Mouse (Mus musculus): Measurements from ENCODE around the gene Gm11032. TPM values are rescaled to one million over a fixed set of nuclear protein-coding genes. Genes with fewer than 3 reads are reported as not detected.

Gm11032 gene
- polyA plus RNA-seq, 1 experiment = not detected

DNA sequence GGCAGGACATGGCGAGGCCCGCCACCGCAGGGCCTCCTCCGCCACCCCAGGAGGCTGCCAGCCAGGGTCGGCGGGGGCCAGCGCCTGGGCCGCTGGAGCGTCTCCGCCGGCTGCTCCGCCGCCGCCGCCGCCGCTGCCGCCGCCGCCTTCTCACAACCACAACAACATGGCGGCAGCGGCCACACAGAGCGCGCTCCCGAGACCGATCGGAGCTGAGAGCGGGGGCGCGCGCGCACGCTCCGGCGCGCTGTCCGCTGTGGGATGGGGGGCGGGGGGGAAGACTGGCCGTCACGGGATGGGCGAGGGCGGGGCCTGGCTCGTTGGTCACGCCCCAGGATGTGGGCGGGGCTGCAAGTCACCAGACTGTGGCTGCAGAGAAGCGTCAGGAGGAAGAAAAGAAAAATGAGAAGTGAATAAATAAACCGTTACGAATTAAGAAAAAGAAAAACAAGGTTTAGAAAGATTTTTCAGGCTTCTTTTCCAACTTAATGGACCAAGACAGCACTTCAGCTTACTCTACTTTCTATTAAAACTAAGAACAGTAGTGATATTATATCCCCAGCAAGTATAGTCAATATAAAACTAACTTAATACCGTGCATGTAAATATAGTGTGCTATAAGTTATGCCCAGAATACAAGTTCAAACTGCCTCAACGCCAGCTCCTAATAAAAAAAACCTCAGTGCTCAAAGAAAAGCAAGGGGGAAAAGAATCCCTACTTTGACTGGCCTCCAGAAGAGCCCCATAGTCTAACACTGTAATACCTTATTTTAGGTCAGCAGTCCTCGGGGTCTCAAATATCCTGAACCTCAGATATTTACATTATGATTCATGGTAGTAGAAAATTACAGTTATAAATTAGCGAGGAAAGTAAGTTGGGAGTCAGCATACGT is 25.0 kb upstream of the Gm11032 start, which contains the start of gene Mtmr3:
Mtmr3 (minus strand) TSS at position 256 of the 893 bp plus-strand sequence.
- TF ChIP-seq POLR2A (IDR thresholded peaks at IDR 0.05; ENCODE audit: borderline replicate concordance, insufficient read depth, low read length) (peak; percentile 34; the same call in 1 of the 2 replicates), CTCF (IDR thresholded peaks at IDR 0.05; ENCODE audit: borderline replicate concordance, insufficient read depth, low read depth, low read length) (no peak)
- Histone ChIP-seq H3K4me3 (replicated peaks; ENCODE audit: insufficient read depth, low read depth, low read length) (peak within 1 kb of the TSS; percentile 70), H3K27me3 (ENCODE audit: control insufficient read depth, insufficient read depth, low read length) (no peaks in the 10 kb centered on the region), H3K27ac (ENCODE audit: insufficient read depth, low read length) (peak within 1 kb of the TSS; percentile 85), H3K4me1 (ENCODE audit: control insufficient read depth, insufficient read depth, low read length) (peaks cover 2% of the 10 kb centered on the region; the same call in 1 of the 2 replicates)
- DNase-seq = peak; percentile 92 to 93
- 6% methylated on average over 48 of the region's 53 CpGs for WGBS

DNA sequence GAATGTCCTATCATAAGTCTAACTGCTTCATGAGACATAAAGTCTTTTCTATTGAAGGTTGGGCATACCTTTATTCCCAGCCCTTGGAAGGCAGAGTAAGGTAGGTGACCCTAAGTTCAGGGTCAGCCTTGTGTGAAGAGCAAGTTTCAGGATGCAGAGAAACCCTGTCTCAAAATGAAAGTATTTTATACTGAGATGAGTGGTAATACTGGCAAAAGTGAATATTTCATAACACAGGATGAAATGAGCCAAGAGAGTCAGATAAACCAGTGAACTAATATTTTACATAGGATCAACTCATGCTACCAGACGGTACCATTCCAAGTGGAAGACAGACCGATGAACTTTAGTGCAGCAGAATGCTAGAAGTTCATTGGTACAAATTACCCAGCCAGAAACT is 21.5 kb upstream of the Gm11032 start:
- Histone ChIP-seq H3K27me3 (ENCODE audit: control insufficient read depth, insufficient read depth, low read length) (no peaks in the 10 kb centered on the region), H3K4me1 (ENCODE audit: control insufficient read depth, insufficient read depth, low read length) (no peaks in the 10 kb centered on the region), H3K27ac (ENCODE audit: insufficient read depth, low read length) (no peak overlapping the region), H3K4me3 (replicated peaks; ENCODE audit: insufficient read depth, low read depth, low read length) (no peak overlapping the region)
- no peak for TF ChIP-seq POLR2A (IDR thresholded peaks at IDR 0.05; ENCODE audit: borderline replicate concordance, insufficient read depth, low read length)
- TF ChIP-seq CTCF (IDR thresholded peaks at IDR 0.05; ENCODE audit: borderline replicate concordance, insufficient read depth, low read depth, low read length) = no peak
- no peak for DNase-seq
- WGBS = 94% methylated on average over 2 of the region's 2 CpGs

DNA sequence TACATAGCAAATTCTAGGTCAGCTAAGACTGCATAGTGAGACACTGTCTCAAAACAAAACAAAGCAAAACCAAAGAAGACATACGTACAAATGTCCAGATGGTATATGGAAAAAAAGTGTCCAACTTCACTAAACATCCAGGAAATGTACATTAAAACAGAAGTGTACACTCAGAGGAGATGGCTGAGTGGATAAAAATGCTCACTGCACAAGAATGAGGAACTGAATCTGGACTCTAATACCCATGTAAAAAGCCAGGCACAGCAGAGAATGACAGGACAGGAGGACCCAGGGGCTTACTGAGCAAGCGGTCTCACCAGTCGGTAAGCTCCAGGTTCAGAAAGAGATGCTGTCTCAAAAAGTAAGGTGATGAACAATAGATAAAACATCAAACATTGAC is 20.0 kb upstream of the Gm11032 start:
- no peaks in the 10 kb centered on the region for H3K4me1 ChIP-seq (ENCODE audit: control insufficient read depth, insufficient read depth, low read length)
- H3K4me3 ChIP-seq (replicated peaks; ENCODE audit: insufficient read depth, low read depth, low read length) = no peak overlapping the region
- 96% methylated on average over 3 of the region's 3 CpGs for WGBS
- no peaks in the 10 kb centered on the region for H3K27me3 ChIP-seq (ENCODE audit: control insufficient read depth, insufficient read depth, low read length)
- H3K27ac ChIP-seq (ENCODE audit: insufficient read depth, low read length) = no peak overlapping the region
- DNase-seq = no peak
- TF ChIP-seq CTCF (IDR thresholded peaks at IDR 0.05; ENCODE audit: borderline replicate concordance, insufficient read depth, low read depth, low read length) = no peak
- no peak for TF ChIP-seq POLR2A (IDR thresholded peaks at IDR 0.05; ENCODE audit: borderline replicate concordance, insufficient read depth, low read length)

DNA sequence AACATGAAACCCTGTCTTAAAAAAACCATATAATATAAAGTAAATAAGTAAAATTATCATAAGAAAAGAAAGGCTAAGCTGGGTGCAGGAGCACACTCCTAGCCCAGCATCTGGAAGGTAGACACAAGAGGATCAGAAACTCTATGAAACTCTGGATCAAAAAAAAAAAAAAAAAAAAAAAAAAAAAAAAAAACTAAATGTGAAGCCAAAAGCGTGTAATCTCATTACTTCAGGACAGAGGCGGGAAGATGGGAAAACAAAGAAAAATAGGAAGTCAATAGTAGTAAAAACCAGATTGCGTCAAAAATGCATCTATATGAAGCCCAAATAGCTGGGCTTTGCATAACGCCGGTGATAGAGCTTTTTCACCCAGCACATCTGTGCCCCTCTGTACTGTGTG is 18.0 kb upstream of the Gm11032 start:
- 89% methylated on average over 5 of the region's 5 CpGs for WGBS
- H3K27me3 ChIP-seq (ENCODE audit: control insufficient read depth, insufficient read depth, low read length) = no peaks in the 10 kb centered on the region
- TF ChIP-seq CTCF (IDR thresholded peaks at IDR 0.05; ENCODE audit: borderline replicate concordance, insufficient read depth, low read depth, low read length) = no peak
- TF ChIP-seq POLR2A (IDR thresholded peaks at IDR 0.05; ENCODE audit: borderline replicate concordance, insufficient read depth, low read length) = no peak
- no peak overlapping the region for H3K4me3 ChIP-seq (replicated peaks; ENCODE audit: insufficient read depth, low read depth, low read length)
- no peak overlapping the region for H3K27ac ChIP-seq (ENCODE audit: insufficient read depth, low read length)
- DNase-seq = no peak
- no peaks in the 10 kb centered on the region for H3K4me1 ChIP-seq (ENCODE audit: control insufficient read depth, insufficient read depth, low read length)

DNA sequence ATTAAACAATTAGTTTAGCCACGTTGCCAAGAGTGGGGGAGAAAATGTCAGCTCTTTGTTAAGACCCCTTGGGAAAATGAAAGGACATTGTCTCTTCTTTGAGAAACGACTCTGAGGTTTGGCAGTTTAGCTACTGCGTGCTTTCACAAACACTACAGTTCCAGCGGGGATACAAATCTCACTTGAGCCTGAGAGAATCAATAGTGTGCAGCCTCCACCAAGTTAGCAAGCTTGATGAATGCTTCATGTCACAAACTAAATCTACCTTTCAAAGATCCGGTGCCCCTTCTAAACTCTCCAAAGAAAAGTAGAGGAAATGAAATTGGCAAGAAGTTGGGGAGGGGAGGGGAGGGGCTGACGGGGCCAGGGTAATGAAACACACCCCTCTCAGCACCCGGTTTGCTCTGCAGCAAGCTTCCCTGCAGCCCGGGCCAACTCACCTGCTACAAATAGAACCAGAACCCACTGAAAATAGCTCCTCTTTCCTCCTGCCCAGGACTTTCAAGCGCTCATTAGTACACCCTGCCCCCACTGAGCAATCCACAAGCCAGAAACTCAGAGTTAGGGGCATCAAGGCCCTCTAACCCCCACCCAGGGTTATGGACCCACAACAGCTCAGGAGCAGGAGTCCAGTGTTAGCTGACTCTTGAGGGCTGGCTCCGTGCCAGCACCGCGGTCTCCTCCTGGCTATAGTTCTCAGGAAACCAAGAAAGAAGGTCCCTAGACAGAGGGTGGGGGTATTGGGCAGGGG is 17.0 kb upstream of the Gm11032 start:
- TF ChIP-seq POLR2A (IDR thresholded peaks at IDR 0.05; ENCODE audit: borderline replicate concordance, insufficient read depth, low read length) = no peak
- no peak for TF ChIP-seq CTCF (IDR thresholded peaks at IDR 0.05; ENCODE audit: borderline replicate concordance, insufficient read depth, low read depth, low read length)
- H3K4me3 ChIP-seq (replicated peaks; ENCODE audit: insufficient read depth, low read depth, low read length) = no peak overlapping the region
- H3K27ac ChIP-seq (ENCODE audit: insufficient read depth, low read length) = no peak overlapping the region
- H3K4me1 ChIP-seq (ENCODE audit: control insufficient read depth, insufficient read depth, low read length) = no peaks in the 10 kb centered on the region
- no peaks in the 10 kb centered on the region for H3K27me3 ChIP-seq (ENCODE audit: control insufficient read depth, insufficient read depth, low read length)
- WGBS = 26% methylated on average over 12 of the region's 12 CpGs
- peak; percentile 13 to 29 for DNase-seq

DNA sequence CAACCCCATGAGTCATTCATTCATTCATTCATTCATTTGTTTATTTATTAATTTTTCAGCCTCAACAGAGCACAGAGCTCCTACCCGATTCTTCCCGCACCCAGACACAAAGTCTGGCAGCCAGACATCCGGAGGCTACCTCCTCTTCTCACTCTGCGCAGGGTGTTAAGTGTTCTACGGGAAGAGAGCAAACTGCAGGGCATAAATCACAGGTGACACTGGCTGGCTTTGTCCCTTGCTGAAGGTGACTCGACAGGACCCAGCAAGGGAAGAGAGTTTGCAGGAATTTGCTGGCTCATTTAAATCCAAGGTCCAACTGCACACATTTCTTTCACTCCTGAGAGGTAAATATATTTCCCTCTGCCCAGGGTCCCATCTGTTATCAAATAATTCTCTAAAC is 15.4 kb upstream of the Gm11032 start:
- 62% methylated on average over 6 of the region's 6 CpGs for WGBS
- Histone ChIP-seq H3K27ac (ENCODE audit: insufficient read depth, low read length) (no peak overlapping the region), H3K27me3 (ENCODE audit: control insufficient read depth, insufficient read depth, low read length) (no peaks in the 10 kb centered on the region)

DNA sequence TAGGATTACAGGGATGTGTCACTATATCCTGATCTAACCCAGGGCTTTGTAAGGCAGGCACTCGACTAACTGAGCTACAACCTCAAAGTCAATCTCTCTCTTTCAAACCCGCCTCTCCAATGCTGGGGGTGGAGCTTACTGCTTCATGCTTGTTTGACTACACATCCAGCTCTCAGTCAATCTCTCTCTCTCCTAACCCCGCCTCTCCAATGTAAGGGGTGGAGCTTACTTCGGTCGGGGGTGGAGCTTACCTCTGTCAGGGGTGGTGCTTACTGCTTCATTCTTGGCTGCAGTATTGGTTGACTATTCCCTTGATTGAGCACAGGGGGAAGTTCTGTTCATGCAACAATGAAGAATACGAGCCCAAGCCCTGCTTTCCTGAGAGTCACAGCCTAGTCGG is 14.5 kb upstream of the Gm11032 start:
- Histone ChIP-seq H3K27me3 (ENCODE audit: control insufficient read depth, insufficient read depth, low read length) (no peaks in the 10 kb centered on the region), H3K4me1 (ENCODE audit: control insufficient read depth, insufficient read depth, low read length) (no peaks in the 10 kb centered on the region), H3K4me3 (replicated peaks; ENCODE audit: insufficient read depth, low read depth, low read length) (no peak overlapping the region), H3K27ac (ENCODE audit: insufficient read depth, low read length) (no peak overlapping the region)
- WGBS = 56% methylated on average over 7 of the region's 7 CpGs
- TF ChIP-seq POLR2A (IDR thresholded peaks at IDR 0.05; ENCODE audit: borderline replicate concordance, insufficient read depth, low read length) = no peak
- TF ChIP-seq CTCF (IDR thresholded peaks at IDR 0.05; ENCODE audit: borderline replicate concordance, insufficient read depth, low read depth, low read length) = no peak
- DNase-seq = no peak

More for the DNA sequence above, 15.4 kb upstream of the Gm11032 start:
- Histone ChIP-seq H3K4me3 (replicated peaks; ENCODE audit: insufficient read depth, low read depth, low read length) (no peak overlapping the region), H3K4me1 (ENCODE audit: control insufficient read depth, insufficient read depth, low read length) (no peaks in the 10 kb centered on the region)
- no peak for DNase-seq
- TF ChIP-seq CTCF (IDR thresholded peaks at IDR 0.05; ENCODE audit: borderline replicate concordance, insufficient read depth, low read depth, low read length) (no peak), POLR2A (IDR thresholded peaks at IDR 0.05; ENCODE audit: borderline replicate concordance, insufficient read depth, low read length) (no peak)
